ENCODE assay signal across 8 mouse cellular contexts in genomic region chr11:82832402-82832801, GRCm38 (mm10). TPM values are rescaled to one million over a fixed set of nuclear protein-coding genes. Genes with fewer than 3 reads are reported as not detected.
DNase-seq lines count a peak whose midpoint lies in the region; ATAC-seq and TF ChIP-seq lines count a peak whose summit lies in the region.
"Not testable (repeated sequence)": the region's sequence is repeated elsewhere in the genome, so short reads cannot be mapped to it uniquely, and the experiment has no call there.
"Had no signal": no experiment of that assay in that cellular context is flagged by ENCODE, and none has a peak within 500 bp of the region (broad histone marks: within the 10 kb centered on the region; RNA-seq: fewer than 3 reads in every experiment).

No protein-coding gene starts in this region.

- H3K4me3 ChIP-seq in MEL (ENCODE audit: control insufficient read depth in 1 of 2, insufficient read depth in 1 of 2, low read depth in 2 of 2, low read length in 2 of 2); kidney, adult 2 months (ENCODE audit: insufficient read depth, low read depth, low read length); stomach, embryonic 14.5 days (ENCODE audit: low read depth, low read length): not testable (repeated sequence)

- 61% methylated on average over 10 of the region's 10 CpGs for WGBS in kidney, adult 2 months
- 77% methylated on average over 10 of the region's 10 CpGs for WGBS in stomach, embryonic 14.5 days

- not testable (repeated sequence) for H3K79me2 ChIP-seq in MEL (ENCODE audit: control insufficient read depth, insufficient read depth, low read length, poor library complexity)

- not testable (repeated sequence) for TF ChIP-seq POLR2A in MEL (IDR thresholded peaks at IDR 0.05; ENCODE audit: control insufficient read depth in 1 of 2, insufficient read depth in 1 of 2, low read depth in 1 of 2, low read length in 2 of 2, poor library complexity in 1 of 2); kidney, adult 2 months (IDR thresholded peaks at IDR 0.05; ENCODE audit: low read depth, low read length)

- TF ChIP-seq EP300 in MEL (IDR thresholded peaks at IDR 0.05; ENCODE audit: low read depth in 1 of 2, low read length in 2 of 2) = not testable (repeated sequence)

- H3K36me3 ChIP-seq in MEL (ENCODE audit: control insufficient read depth in 1 of 2, insufficient read depth in 2 of 2, low read length in 2 of 2); kidney, adult 2 months (ENCODE audit: control insufficient read depth, insufficient read depth, low read length); stomach, embryonic 14.5 days (ENCODE audit: control insufficient read depth, insufficient read depth, low read length): not testable (repeated sequence)

- H3K27me3 ChIP-seq in MEL (ENCODE audit: control insufficient read depth in 1 of 2, insufficient read depth in 2 of 2, low read length in 2 of 2); kidney, adult 2 months (replicated peaks; ENCODE audit: control insufficient read depth, insufficient read depth, low read length); stomach, embryonic 14.5 days (ENCODE audit: control insufficient read depth, insufficient read depth, low read length): not testable (repeated sequence)

- ATAC-seq in stomach, embryonic 14.5 days (ENCODE audit: insufficient number of reproducible peaks, insufficient read depth, low FRiP score, low read depth) = 0 out of 2 replicates have a peak, but pooled peaks have one; percentile 33

- not testable (repeated sequence) for H3K9ac ChIP-seq in MEL (ENCODE audit: control insufficient read depth, low read depth, low read length, poor library complexity, severe bottlenecking); stomach, embryonic 14.5 days (replicated peaks; ENCODE audit: low read depth, low read length)

- H3K27ac ChIP-seq in MEL (ENCODE audit: control insufficient read depth, low read depth, low read length); kidney, adult 2 months (ENCODE audit: insufficient read depth, low read depth, low read length); stomach, embryonic 14.5 days (ENCODE audit: low read length): not testable (repeated sequence)

- TF ChIP-seq CTCF in MEL (IDR thresholded peaks at IDR 0.05 in 2 of 3, conservative IDR thresholded peaks at IDR 0.05 in 1 of 3; ENCODE audit: control insufficient read depth in 1 of 3, insufficient read depth in 1 of 3, low read depth in 2 of 3, low read length in 3 of 3, poor library complexity in 1 of 3, severe bottlenecking in 1 of 3); kidney, adult 2 months (conservative IDR thresholded peaks at IDR 0.05; ENCODE audit: insufficient read depth, insufficient read length, low read depth, low read length): not testable (repeated sequence)

- H3K4me1 ChIP-seq in MEL (ENCODE audit: control insufficient read depth in 1 of 2, insufficient read depth in 2 of 2, low read length in 2 of 2) = peaks cover 4 to 14% of the 10 kb centered on the region in 2 experiments
- H3K4me1 ChIP-seq in kidney, adult 2 months (ENCODE audit: control insufficient read depth, insufficient read depth, low read length) = not testable (repeated sequence)
- H3K4me1 ChIP-seq in stomach, embryonic 14.5 days (ENCODE audit: control insufficient read depth, insufficient read depth, low read length) = peaks cover 11% of the 10 kb centered on the region; the same call in 1 of the 2 replicates

- DNase-seq in MEL (ENCODE audit: low read depth, low spot score) = not testable (repeated sequence)
- peak; percentile 78 for DNase-seq in kidney, adult 2 months
- peak; percentile 84 for DNase-seq in kidney, adult 9 months
- DNase-seq in kidney, postnatal 36 days = peak; percentile 48 to 57

- H3K4me2 ChIP-seq in stomach, embryonic 14.5 days (replicated peaks; ENCODE audit: low read depth, low read length) = not testable (repeated sequence)

- not testable (repeated sequence) for H3K9me3 ChIP-seq in MEL (replicated peaks; ENCODE audit: insufficient read depth, low read length); stomach, embryonic 14.5 days (ENCODE audit: control insufficient read depth, low read depth, low read length)

- not testable (repeated sequence) for TF ChIP-seq RAD21 in MEL (IDR thresholded peaks at IDR 0.05; ENCODE audit: low read depth, low read length)

TF ChIP-seq in MEL, 35 proteins besides CTCF, POLR2A, EP300 and RAD21:
- 0 out of 2 replicates have a peak, but pooled peaks have one; percentile 29 for TF ChIP-seq TBP (IDR thresholded peaks at IDR 0.05; ENCODE audit: low read depth, low read length)

RNA-seq across cellular contexts. Expression of gene Rffl, which starts 38.6 kb away (rescaled TPM):
- total RNA-seq in MEL (2012; rRNA removed) = 15.5 and 17.8 TPM in 2 replicates
- 10 to 100 TPM in 1 of 2 experiments, not detected in 1; 15.2 TPM for polyA plus RNA-seq in MEL (2012; ENCODE audit: insufficient read depth in 1 of 2, insufficient read length in 2 of 2, low read depth in 1 of 2, low replicate concordance in 2 of 2, missing spikeins in 1 of 2)
- polyA plus RNA-seq in kidney, adult 2 months (2012; rRNA removed) = 15.3 and 19.4 TPM in 2 replicates
- polyA plus RNA-seq in stomach, embryonic 14.5 days (2014; fragmentation: Nextera tagmentation; extraction: Ambion mirVana) = 17.9 and 19.5 TPM in 2 replicates

RNA-seq across cellular contexts. Expression of gene Lig3, which starts 51.5 kb away (rescaled TPM):
- 48.5 and 54.0 TPM in 2 replicates for total RNA-seq in MEL (2012; rRNA removed)
- 10 to 100 TPM in 1 of 2 experiments, not detected in 1; 89.2 TPM for polyA plus RNA-seq in MEL (2012; ENCODE audit: insufficient read depth in 1 of 2, insufficient read length in 2 of 2, low read depth in 1 of 2, low replicate concordance in 2 of 2, missing spikeins in 1 of 2)
- polyA plus RNA-seq in kidney, adult 2 months (2012; rRNA removed) = 12.7 and 15.0 TPM in 2 replicates
- polyA plus RNA-seq in stomach, embryonic 14.5 days (2014; fragmentation: Nextera tagmentation; extraction: Ambion mirVana) = 34.9 and 43.4 TPM in 2 replicates

RNA-seq across cellular contexts. Expression of gene Rad51d, which starts 58.0 kb away (rescaled TPM):
- total RNA-seq in MEL (2012; rRNA removed) = 21.1 and 25.6 TPM in 2 replicates
- polyA plus RNA-seq in MEL (2012; ENCODE audit: insufficient read depth in 1 of 2, insufficient read length in 2 of 2, low read depth in 1 of 2, low replicate concordance in 2 of 2, missing spikeins in 1 of 2) = 10 to 100 TPM in 1 of 2 experiments, not detected in 1; 30.0 TPM
- 13.7 and 15.7 TPM in 2 replicates for polyA plus RNA-seq in kidney, adult 2 months (2012; rRNA removed)
- polyA plus RNA-seq in stomach, embryonic 14.5 days (2014; fragmentation: Nextera tagmentation; extraction: Ambion mirVana) = 14.1 and 14.4 TPM in 2 replicates

RNA-seq across cellular contexts. Expression of gene Fndc8, which starts 59.5 kb away (rescaled TPM):
- total RNA-seq in MEL (2012; rRNA removed) = 0.07 and 0.15 TPM in 2 replicates
- under 1 TPM in 1 of 2 experiments, not detected in 1; 0.72 TPM for polyA plus RNA-seq in MEL (2012; ENCODE audit: insufficient read depth in 1 of 2, insufficient read length in 2 of 2, low read depth in 1 of 2, low replicate concordance in 2 of 2, missing spikeins in 1 of 2)
- polyA plus RNA-seq in kidney, adult 2 months (2012; rRNA removed) = 0.13 and 0.19 TPM in 2 replicates
- polyA plus RNA-seq in stomach, embryonic 14.5 days (2014; fragmentation: Nextera tagmentation; extraction: Ambion mirVana) = 0.12 and 0.34 TPM in 2 replicates
- total RNA-seq: common myeloid progenitor, adult 5-6 weeks had no signal
- polyA plus RNA-seq: brain, embryonic 14.5 days; G1E had no signal
